Mouse (Mus musculus) stomach, embryonic 14.5 days (tissue): ENCODE measurements at regions not wholly inside any gene's neighbourhood (a gene's known extent, or its start where the extent isn't known, plus 50 kb on each side); places are given as distances from the start of the nearest gene placed in this dataset.

Experiments
- ATAC-seq: fragments of 200-750 bp; cut with Nextera tagmentation; 2 replicates; pipeline ENCODE4 v1.8.0; 2017; ENCODE audit warnings: low read depth, moderate TSS enrichment; ENCODE audit not compliant: insufficient number of reproducible peaks, insufficient read depth, low FRiP score
- H3K27ac ChIP-seq: fragments of 300-500 bp; sonication (generic); 2 replicates; pipeline ENCODE4 v1.5.1; 2014; ENCODE audit warnings: mild to moderate bottlenecking, low read length, moderate library complexity, mixed read lengths
- H3K27me3 ChIP-seq: fragments of 300-500 bp; sonication (generic); 2 replicates; pipeline ENCODE4 v1.6.1; 2014; ENCODE audit warnings: low read length, control low read depth, mixed read lengths; ENCODE audit not compliant: control insufficient read depth, insufficient read depth
- H3K36me3 ChIP-seq: fragments of 300-500 bp; sonication (generic); 2 replicates; pipeline ENCODE4 v1.6.1; 2014; ENCODE audit warnings: mild to moderate bottlenecking, control low read depth, low read length, moderate library complexity, mixed read lengths; ENCODE audit not compliant: control insufficient read depth, insufficient read depth
- H3K4me1 ChIP-seq: fragments of 300-500 bp; sonication (generic); 2 replicates; pipeline ENCODE4 v1.6.1; 2014; ENCODE audit warnings: low read length, control low read depth, mixed read lengths; ENCODE audit not compliant: control insufficient read depth, insufficient read depth
- H3K4me2 ChIP-seq: fragments of 300-500 bp; sonication (generic); replicated peaks from 2 replicates; pipeline ENCODE4 v1.6.1; 2014; ENCODE audit warnings: low read depth, low read length, control low read depth
- H3K4me3 ChIP-seq: fragments of 300-500 bp; sonication (generic); 2 replicates; pipeline ENCODE4 v1.5.1; 2014; ENCODE audit warnings: low read depth, low read length, control low read depth
- H3K9ac ChIP-seq: fragments of 300-500 bp; sonication (generic); replicated peaks from 2 replicates; pipeline ENCODE4 v1.6.1; 2014; ENCODE audit warnings: low read depth, mild to moderate bottlenecking, control low read depth, low read length, moderate library complexity, mixed read lengths
- H3K9me3 ChIP-seq: fragments of 300-500 bp; sonication (generic); 2 replicates; pipeline ENCODE4 v1.6.1; 2016; ENCODE audit warnings: low read depth, low read length, control low read depth; ENCODE audit not compliant: control insufficient read depth
- WGBS: fragments of 180-500 bp; shearing (Covaris S2); extraction: QIAGEN DNeasy Blood & Tissue Kit; methylation state at CpG from one replicate; pipeline ENCODE4 v1.1.7; 2014; 5-methylcytosine and 5-hydroxymethylcytosine counted together

GRCm38 (mm10) chr8:89582566-89582965, 538.6 kb upstream of the Sall1 start:
- Histone ChIP-seq H3K4me2 (no peak overlapping the region), H3K4me1 (no peaks in the 10 kb centered on the region), H3K4me3 (no peak overlapping the region), H3K27ac (no peak overlapping the region), H3K9me3 (no peaks in the 10 kb centered on the region), H3K36me3 (no peaks in the 10 kb centered on the region), H3K27me3 (no peaks in the 10 kb centered on the region), H3K9ac (no peak overlapping the region)
- no peak for ATAC-seq

- no peak overlapping the region for H3K4me3 ChIP-seq
- H3K27ac ChIP-seq = no peak overlapping the region
- 3% methylated on average over 13 of the region's 13 CpGs for WGBS
- H3K4me2 ChIP-seq = no peak overlapping the region
- no peaks in the 10 kb centered on the region for H3K9me3 ChIP-seq
- H3K27me3 ChIP-seq = no peaks in the 10 kb centered on the region
- H3K4me1 ChIP-seq = no peaks in the 10 kb centered on the region
- H3K9ac ChIP-seq = no peak overlapping the region
- no peaks in the 10 kb centered on the region for H3K36me3 ChIP-seq
- no peak for ATAC-seq
Observed at GRCm38 (mm10) chr8:89571816-89572215, 527.9 kb upstream of the Sall1 start.

- H3K36me3 ChIP-seq = no peaks in the 10 kb centered on the region
- no peak overlapping the region for H3K27ac ChIP-seq
- H3K4me1 ChIP-seq = no peaks in the 10 kb centered on the region
- H3K4me3 ChIP-seq = no peak overlapping the region
- H3K9ac ChIP-seq = no peak overlapping the region
- WGBS = 36% methylated on average over 10 of the region's 10 CpGs
- no peaks in the 10 kb centered on the region for H3K27me3 ChIP-seq
- no peak for ATAC-seq
- no peaks in the 10 kb centered on the region for H3K9me3 ChIP-seq
- no peak overlapping the region for H3K4me2 ChIP-seq
Observed at GRCm38 (mm10) chr8:89570639-89571325, 526.8 kb upstream of the Sall1 start.

GRCm38 (mm10) chr8:89569406-89569805, 525.4 kb upstream of the Sall1 start:
- H3K27ac ChIP-seq = no peak overlapping the region
- no peaks in the 10 kb centered on the region for H3K4me1 ChIP-seq
- H3K4me2 ChIP-seq = no peak overlapping the region
- H3K27me3 ChIP-seq = no peaks in the 10 kb centered on the region
- H3K36me3 ChIP-seq = no peaks in the 10 kb centered on the region
- no peak overlapping the region for H3K9ac ChIP-seq
- no peak for ATAC-seq
- no peak overlapping the region for H3K4me3 ChIP-seq
- 62% methylated on average over 9 of the region's 9 CpGs for WGBS
- no peaks in the 10 kb centered on the region for H3K9me3 ChIP-seq

GRCm38 (mm10) chr8:89568641-89569040, 524.7 kb upstream of the Sall1 start:
- H3K4me1 ChIP-seq = peaks cover 1% of the 10 kb centered on the region
- no peaks in the 10 kb centered on the region for H3K27me3 ChIP-seq
- H3K4me3 ChIP-seq = no peak overlapping the region
- H3K36me3 ChIP-seq = no peaks in the 10 kb centered on the region
- no peak overlapping the region for H3K27ac ChIP-seq
- no peak overlapping the region for H3K9ac ChIP-seq
- WGBS = 55% methylated on average over 7 of the region's 7 CpGs
- ATAC-seq = no peak
- no peaks in the 10 kb centered on the region for H3K9me3 ChIP-seq
- H3K4me2 ChIP-seq = no peak overlapping the region

- Histone ChIP-seq H3K36me3 (no peaks in the 10 kb centered on the region), H3K27ac (no peak overlapping the region), H3K9me3 (no peaks in the 10 kb centered on the region), H3K9ac (no peak overlapping the region), H3K4me2 (no peak overlapping the region), H3K4me3 (no peak overlapping the region), H3K4me1 (peaks cover 5% of the 10 kb centered on the region), H3K27me3 (no peaks in the 10 kb centered on the region)
- ATAC-seq = no peak
- WGBS = 50% methylated on average over 7 of the region's 7 CpGs
Observed at GRCm38 (mm10) chr8:89566986-89567385, 523.0 kb upstream of the Sall1 start.

GRCm38 (mm10) chr8:89566461-89566860, 522.5 kb upstream of the Sall1 start:
- Histone ChIP-seq H3K4me2 (no peak overlapping the region), H3K4me3 (no peak overlapping the region), H3K4me1 (peaks cover 5% of the 10 kb centered on the region), H3K36me3 (no peaks in the 10 kb centered on the region), H3K27me3 (no peaks in the 10 kb centered on the region), H3K27ac (no peak overlapping the region), H3K9ac (no peak overlapping the region), H3K9me3 (no peaks in the 10 kb centered on the region)
- no peak for ATAC-seq
- 58% methylated on average over 4 of the region's 4 CpGs for WGBS

- ATAC-seq = no peak
- WGBS = 82% methylated on average over 9 of the region's 9 CpGs
Observed at GRCm38 (mm10) chr8:89565147-89565826, 521.3 kb upstream of the Sall1 start.

GRCm38 (mm10) chr8:89563544-89563943, 519.6 kb upstream of the Sall1 start:
- WGBS = 41% methylated on average over 2 of the region's 2 CpGs
- no peak overlapping the region for H3K4me2 ChIP-seq
- no peaks in the 10 kb centered on the region for H3K9me3 ChIP-seq
- peaks cover 5% of the 10 kb centered on the region for H3K4me1 ChIP-seq
- H3K4me3 ChIP-seq = no peak overlapping the region
- no peaks in the 10 kb centered on the region for H3K36me3 ChIP-seq
- H3K9ac ChIP-seq = no peak overlapping the region
- ATAC-seq = no peak
- H3K27ac ChIP-seq = no peak overlapping the region
- no peaks in the 10 kb centered on the region for H3K27me3 ChIP-seq

More at GRCm38 (mm10) chr8:89565147-89565826, 521.3 kb upstream of the Sall1 start:
- H3K4me3 ChIP-seq = no peak overlapping the region
- H3K9ac ChIP-seq = no peak overlapping the region
- no peaks in the 10 kb centered on the region for H3K9me3 ChIP-seq
- peaks cover 5% of the 10 kb centered on the region for H3K4me1 ChIP-seq
- no peaks in the 10 kb centered on the region for H3K27me3 ChIP-seq
- H3K27ac ChIP-seq = no peak overlapping the region
- H3K36me3 ChIP-seq = no peaks in the 10 kb centered on the region
- no peak overlapping the region for H3K4me2 ChIP-seq
